Mouse (Mus musculus): Measurements from ENCODE around the gene Wdr19. TPM values are rescaled to one million over a fixed set of nuclear protein-coding genes. Genes with fewer than 3 reads are reported as not detected.
"Not testable (repeated sequence)": the region's sequence is repeated elsewhere in the genome, so short reads cannot be mapped to it uniquely, and the experiment has no call there.

Gene Wdr19
- total RNA-seq, 2 experiments from 2014 or later, result 16.6 to 21.9 TPM

- DNase-seq (ENCODE audit: low spot score in 2 of 2), result peak in 1 of 2 experiments; percentile 16
These were observed 7.9 kb upstream of the Wdr19 start for GRCm38 (mm10) chr5:65191601-65192000.

- DNase-seq (ENCODE audit: low spot score in 2 of 2), result no peak
These were observed 5.1 kb upstream of the Wdr19 start for GRCm38 (mm10) chr5:65194441-65194840.

- no peak for DNase-seq (ENCODE audit: low spot score in 2 of 2)
These were observed 5.2 kb downstream of the Wdr19 start for GRCm38 (mm10) chr5:65204726-65205125.

GRCm38 (mm10) chr5:65213321-65213720, 13.8 kb downstream of the Wdr19 start:
- no peak for DNase-seq (ENCODE audit: low spot score in 2 of 2)

- DNase-seq (ENCODE audit: low spot score in 2 of 2), result peak; percentile 18 to 74
These were observed 18.1 kb downstream of the Wdr19 start for GRCm38 (mm10) chr5:65217305-65218269.

- no peak for DNase-seq (ENCODE audit: low spot score in 2 of 2)
These were observed 21.5 kb downstream of the Wdr19 start for GRCm38 (mm10) chr5:65221037-65221436.

- DNase-seq (ENCODE audit: low spot score in 2 of 2), result no peak
These were observed 24.6 kb downstream of the Wdr19 start for GRCm38 (mm10) chr5:65224056-65224455.

GRCm38 (mm10) chr5:65231289-65232003, 31.9 kb downstream of the Wdr19 start:
- DNase-seq (ENCODE audit: low spot score in 2 of 2), result no peak

- DNase-seq (ENCODE audit: low spot score in 2 of 2), result peak in 1 of 2 experiments; percentile 39
These were observed 43.2 kb downstream of the Wdr19 start for GRCm38 (mm10) chr5:65242740-65243139.

GRCm38 (mm10) chr5:65247296-65247695, 47.8 kb downstream of the Wdr19 start:
- no peak for DNase-seq (ENCODE audit: low spot score in 2 of 2)

GRCm38 (mm10) chr5:65250185-65250855, 50.8 kb downstream of the Wdr19 start:
- DNase-seq (ENCODE audit: low spot score in 2 of 2), result no peak

GRCm38 (mm10) chr5:65257910-65258505, 58.5 kb downstream of the Wdr19 start:
- no peak for DNase-seq (ENCODE audit: low spot score in 2 of 2)

GRCm38 (mm10) chr5:65273966-65274365, 74.5 kb downstream of the Wdr19 start:
- DNase-seq (ENCODE audit: low spot score in 2 of 2), result peak; percentile 41 to 69

GRCm38 (mm10) chr5:65279133-65279651, 79.7 kb downstream of the Wdr19 start:
- no peak for DNase-seq (ENCODE audit: low spot score in 2 of 2)

GRCm38 (mm10) chr5:65281216-65281615, 81.7 kb downstream of the Wdr19 start:
- no peak for DNase-seq (ENCODE audit: low spot score in 2 of 2)

- no peak for DNase-seq (ENCODE audit: low spot score in 2 of 2)
These were observed 84.7 kb downstream of the Wdr19 start for GRCm38 (mm10) chr5:65284171-65284570.

- peak; percentile 12 to 25 for DNase-seq (ENCODE audit: low spot score in 2 of 2)
These were observed 88.5 kb downstream of the Wdr19 start for GRCm38 (mm10) chr5:65287751-65288701.

GRCm38 (mm10) chr5:65289009-65289408, 89.5 kb downstream of the Wdr19 start:
- not testable (repeated sequence) for DNase-seq (ENCODE audit: low spot score in 2 of 2)

GRCm38 (mm10) chr5:65293627-65294026, 94.1 kb downstream of the Wdr19 start:
- no peak for DNase-seq (ENCODE audit: low spot score in 2 of 2)

- DNase-seq (ENCODE audit: low spot score in 2 of 2), result no peak
These were observed 94.8 kb downstream of the Wdr19 start for GRCm38 (mm10) chr5:65294270-65294669.

Measured in layer of hippocampus, adult 18-20 months (tissue).